Mouse (Mus musculus): ENCODE data around the gene Arhgap10.

Arhgap10 gene

GRCm38 (mm10) chr8:77408527-77409215 lies 109.1 kb downstream of the Arhgap10 start:
- in situ Hi-C loops (cut with MboI), result loop anchor here (25.0 kb wide), 1 partner anchor 604 kb away; no protein-coding TSS in a partner anchor

DNA sequence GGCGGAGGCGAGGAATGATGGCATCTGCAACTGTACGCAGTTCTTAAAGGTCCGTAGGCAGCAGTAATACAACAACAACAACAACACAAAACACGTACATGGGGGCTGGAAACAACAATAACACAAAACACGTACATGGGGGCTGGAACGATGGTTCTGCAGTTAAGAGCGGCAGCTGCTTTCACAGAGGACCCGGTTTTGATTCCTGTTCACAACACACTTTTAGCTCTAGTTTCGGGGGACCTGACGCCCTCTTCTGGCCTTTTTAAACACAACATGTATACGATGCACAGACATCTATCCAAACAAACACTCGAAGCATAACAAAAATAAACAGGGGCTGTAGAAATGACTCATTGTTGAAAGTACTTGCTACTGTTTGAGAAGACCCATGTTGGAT lies 110.9 kb downstream of the Arhgap10 start:
- in situ Hi-C loops (cut with MboI), result loop anchor here (25.0 kb wide), 1 partner anchor 605 kb away; no protein-coding TSS in a partner anchor

DNA sequence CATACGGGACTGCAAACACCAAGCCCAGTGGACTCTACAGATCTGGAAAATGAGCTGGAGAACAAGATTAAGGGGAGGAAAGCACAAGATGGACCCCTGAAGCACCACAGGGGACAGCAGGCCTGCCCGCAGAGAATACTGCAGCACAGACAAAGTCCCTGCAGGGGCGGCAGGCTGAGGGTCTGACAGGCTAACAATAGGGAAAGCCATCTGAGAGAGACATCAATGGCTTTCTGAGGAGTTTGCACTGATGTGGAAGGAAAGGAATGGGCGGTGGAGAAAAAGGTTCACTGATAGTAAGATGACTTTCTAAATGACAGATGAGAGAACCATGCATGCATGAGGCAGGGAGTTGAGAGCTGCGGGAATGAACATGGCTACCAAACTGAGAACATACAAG lies 111.3 kb downstream of the Arhgap10 start:
- in situ Hi-C loops (cut with MboI), result loop anchor here (25.0 kb wide), 1 partner anchor 606 kb away; no protein-coding TSS in a partner anchor

DNA sequence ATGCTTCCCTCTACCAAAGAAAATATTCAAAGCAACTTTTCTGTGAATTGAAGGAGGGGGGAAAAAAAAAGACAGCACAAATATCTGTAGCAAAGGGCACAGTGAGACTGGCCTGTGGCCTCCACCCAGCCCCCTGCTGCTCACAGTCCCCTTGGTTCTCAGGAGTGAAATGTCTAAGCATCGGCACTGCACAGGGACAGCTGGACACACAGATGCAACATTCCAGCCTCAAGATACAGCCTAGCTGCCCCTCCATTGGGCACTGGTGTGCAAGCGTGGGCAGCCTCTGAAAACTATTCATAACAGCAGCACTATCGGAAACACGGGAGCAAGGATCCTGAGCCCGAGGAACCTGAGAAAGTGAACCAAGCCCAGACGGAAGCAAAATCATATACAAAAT lies 113.7 kb downstream of the Arhgap10 start:
- in situ Hi-C loops (cut with MboI), result loop anchor here (25.0 kb wide), 1 partner anchor 608 kb away; no protein-coding TSS in a partner anchor

DNA sequence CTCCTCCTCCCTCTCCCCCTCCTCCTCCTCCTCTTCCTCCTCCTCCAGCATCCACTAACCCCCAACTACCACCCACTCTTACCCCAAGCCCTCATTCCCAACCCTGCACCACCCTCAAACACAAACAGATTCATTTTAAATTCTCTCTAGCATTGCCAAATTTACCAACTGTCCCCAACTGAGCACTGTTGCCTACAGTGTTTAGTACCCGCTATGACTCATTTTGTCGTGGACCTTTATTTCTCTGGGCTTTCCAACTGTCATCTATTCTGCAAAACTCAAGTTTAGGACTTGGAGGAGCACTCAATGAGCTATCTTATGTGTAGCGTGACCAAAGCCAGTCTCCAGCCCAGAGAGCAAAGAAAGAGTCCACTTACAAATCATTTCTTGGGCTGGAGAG lies 115.8 kb downstream of the Arhgap10 start:
- in situ Hi-C loops (cut with MboI), result loop anchor here (25.0 kb wide), 1 partner anchor 610 kb away; no protein-coding TSS in a partner anchor

DNA sequence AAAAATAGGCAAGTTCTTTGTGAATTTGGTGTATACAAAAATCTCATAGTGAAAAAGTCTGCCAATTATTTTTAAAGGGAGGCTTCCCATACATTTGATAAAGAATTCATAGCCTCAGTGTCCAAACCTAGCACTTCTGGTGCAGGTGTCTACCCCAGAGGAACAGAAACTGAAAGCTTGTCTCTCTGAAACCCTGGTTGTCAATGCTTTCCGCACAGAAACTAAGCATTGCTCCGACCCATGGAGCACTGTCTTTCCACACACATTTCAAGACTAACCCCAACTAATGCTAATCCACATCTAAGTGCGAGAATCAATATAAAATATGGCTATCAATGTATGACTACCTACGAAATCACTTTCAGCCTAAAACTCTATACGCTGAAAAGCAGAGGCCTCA lies 116.6 kb downstream of the Arhgap10 start:
- in situ Hi-C loops (cut with MboI), result loop anchor here (25.0 kb wide), 1 partner anchor 611 kb away; no protein-coding TSS in a partner anchor

GRCm38 (mm10) chr8:77384080-77384479 lies 133.7 kb downstream of the Arhgap10 start:
- in situ Hi-C loops (cut with MboI), result no loop called here

- in situ Hi-C loops (cut with MboI), result no loop called here
These were observed 134.1 kb downstream of the Arhgap10 start for GRCm38 (mm10) chr8:77383671-77384070.

DNA sequence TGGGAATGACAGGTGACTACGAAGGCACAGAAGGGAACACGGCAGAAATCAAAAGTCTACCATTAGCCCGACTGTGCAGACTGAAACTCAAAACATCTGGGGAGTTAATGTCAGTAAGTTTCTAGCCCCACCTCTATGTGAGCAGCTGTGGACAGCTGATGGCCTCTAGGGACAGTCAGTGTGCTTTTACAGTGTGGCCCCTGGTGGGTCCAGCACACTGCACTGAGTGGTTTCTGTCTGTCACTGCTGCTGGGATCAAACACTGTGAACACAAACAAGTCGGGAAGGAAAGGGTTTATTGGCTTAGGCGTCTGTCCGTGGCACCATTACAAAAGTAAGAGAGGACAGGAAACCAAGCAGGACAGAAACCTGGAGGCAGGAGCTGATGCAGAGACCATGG lies 136.9 kb downstream of the Arhgap10 start:
- in situ Hi-C loops (cut with MboI), result no loop called here

DNA sequence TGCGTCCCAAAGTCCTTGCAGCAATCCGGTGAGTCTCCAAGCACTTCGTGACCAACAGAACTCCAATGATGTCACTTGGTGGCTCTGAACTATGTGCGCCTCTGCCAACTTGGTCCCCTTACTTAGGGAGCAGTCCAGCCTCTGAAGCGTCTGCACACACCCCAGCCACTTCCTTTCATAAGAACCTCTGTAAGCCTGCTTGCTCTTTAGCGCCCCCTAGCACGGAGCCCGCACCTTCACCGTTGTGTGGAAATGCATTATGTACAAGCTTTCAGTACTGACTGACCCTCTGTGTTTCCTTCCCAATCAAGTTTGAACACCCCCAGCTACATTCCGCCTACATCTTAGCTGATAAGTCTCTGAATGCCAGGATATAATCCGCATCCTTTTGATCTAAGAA lies 138.5 kb downstream of the Arhgap10 start:
- in situ Hi-C loops (cut with MboI), result no loop called here

DNA sequence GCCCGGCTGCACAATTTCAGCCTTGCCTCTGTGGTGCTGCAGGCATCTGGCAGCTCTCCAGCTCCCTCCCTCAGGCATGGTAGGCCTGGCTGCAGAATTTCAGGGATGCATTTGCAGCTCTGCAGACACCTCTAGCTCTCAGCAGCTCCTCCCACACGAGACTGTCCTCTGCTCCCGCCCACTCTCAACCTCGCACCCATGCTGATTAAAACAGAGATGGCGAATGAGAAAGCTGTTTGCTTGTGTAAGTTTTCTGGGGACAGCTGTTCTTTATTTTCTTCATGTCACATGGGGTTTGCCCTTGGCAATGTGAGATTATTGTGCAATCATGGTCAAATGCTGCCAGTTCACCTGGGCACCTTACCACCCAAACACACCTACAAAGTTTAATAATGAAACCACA lies 141.3 kb downstream of the Arhgap10 start:
- in situ Hi-C loops (cut with MboI), result no loop called here

DNA sequence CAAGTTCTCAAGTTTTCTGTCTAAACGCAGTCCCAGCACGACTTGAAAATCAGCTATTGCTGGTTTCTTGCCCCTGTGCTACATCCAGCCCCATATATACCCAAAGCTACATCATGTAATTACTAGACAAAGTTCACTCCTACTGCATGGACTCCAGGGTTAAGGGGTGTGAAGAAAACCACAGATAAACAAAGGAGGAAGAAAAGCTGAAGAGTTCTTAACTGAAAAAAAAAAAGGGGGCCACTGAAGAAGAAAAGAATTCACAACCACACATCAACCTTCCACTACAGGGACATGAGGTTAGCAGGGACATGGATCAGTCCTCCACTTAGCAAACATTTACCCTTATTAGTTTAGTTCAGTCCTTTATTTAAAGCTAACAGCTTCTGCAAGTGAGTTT lies 141.8 kb downstream of the Arhgap10 start:
- in situ Hi-C loops (cut with MboI), result no loop called here

GRCm38 (mm10) chr8:77371006-77371405 lies 146.7 kb downstream of the Arhgap10 start:
- in situ Hi-C loops (cut with MboI), result no loop called here

- in situ Hi-C loops (cut with MboI), result no loop called here
These were observed 147.4 kb downstream of the Arhgap10 start for GRCm38 (mm10) chr8:77370308-77370707.

DNA sequence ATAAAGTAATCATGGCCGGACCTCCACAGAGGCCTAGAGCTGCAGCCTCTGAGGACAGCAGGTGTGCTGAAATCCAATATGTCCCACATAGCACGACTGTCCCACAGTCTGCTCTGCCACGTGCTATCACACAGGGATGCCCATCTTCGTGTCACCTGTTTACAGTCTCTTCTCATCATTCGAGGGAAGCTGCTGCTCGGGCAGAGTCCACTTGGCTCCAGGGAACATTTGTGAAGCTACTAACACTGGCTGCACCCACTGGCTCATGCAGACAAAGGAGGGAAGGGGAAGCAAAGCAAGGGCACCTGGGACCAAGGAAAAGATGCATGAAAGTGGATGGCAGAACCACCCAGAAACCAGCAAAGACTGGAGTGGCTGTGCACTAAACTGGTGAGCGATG lies 148.1 kb downstream of the Arhgap10 start:
- in situ Hi-C loops (cut with MboI), result no loop called here

DNA sequence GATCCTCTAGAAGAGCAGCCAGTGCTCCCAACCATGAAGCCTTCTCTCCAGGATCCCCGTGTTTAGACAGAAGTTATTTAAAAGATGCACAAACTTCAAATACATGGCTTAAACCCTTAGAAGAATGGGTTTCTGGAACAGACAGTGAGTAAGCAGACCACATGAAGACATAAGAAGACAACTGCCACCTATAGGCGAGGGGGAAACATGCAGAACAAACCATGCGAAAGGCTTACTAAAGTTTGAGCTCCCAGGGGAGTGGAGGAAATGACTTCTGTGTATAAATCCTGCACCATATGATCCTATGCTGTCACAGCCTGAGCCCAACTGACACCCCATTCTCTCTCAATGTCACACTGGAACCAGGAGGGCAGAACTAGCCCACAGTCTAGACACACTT lies 150.7 kb downstream of the Arhgap10 start:
- in situ Hi-C loops (cut with MboI), result no loop called here

DNA sequence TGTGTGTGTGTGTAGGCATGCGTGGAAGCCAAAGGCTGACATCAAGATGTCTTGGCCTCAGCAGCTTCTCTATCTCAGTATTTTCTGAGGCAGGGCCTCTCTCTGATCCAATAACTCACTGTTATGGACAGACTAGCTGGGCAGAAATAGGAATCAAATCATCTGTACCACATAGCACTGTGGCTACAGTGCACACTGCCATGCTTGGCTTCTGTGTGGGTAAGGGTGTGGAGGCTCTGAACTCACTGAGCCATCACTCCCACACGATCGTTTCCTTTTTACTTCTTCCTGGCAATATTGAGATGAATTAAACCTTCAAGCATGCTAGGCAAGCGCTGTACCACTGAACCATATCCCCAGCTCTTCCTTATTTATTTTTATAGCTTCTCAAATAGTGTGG lies 151.3 kb downstream of the Arhgap10 start:
- in situ Hi-C loops (cut with MboI), result no loop called here

DNA sequence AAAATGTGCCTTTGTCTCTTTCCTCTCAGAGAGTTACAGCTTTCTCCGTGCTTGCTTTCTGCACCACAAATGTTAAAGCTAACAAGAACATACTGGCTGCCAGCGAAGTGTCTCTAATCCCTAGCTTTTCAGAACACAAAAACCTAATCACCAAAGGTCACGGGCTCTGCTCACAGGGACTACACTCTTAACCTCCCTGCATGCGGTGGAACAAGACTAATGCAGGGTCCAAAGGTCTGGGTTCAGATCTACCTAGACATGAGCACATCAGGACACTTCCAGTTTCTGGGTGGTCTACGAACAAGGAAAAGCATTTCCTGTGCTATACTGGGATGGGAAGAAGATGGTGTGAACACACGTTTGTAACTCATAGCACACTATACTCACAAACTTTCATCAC lies 151.8 kb downstream of the Arhgap10 start:
- in situ Hi-C loops (cut with MboI), result no loop called here

GRCm38 (mm10) chr8:77364472-77364871 lies 153.3 kb downstream of the Arhgap10 start:
- in situ Hi-C loops (cut with MboI), result no loop called here

- in situ Hi-C loops (cut with MboI), result no loop called here
These were observed 156.9 kb downstream of the Arhgap10 start for GRCm38 (mm10) chr8:77360853-77361252.

- in situ Hi-C loops (cut with MboI), result no loop called here
These were observed 157.3 kb downstream of the Arhgap10 start for GRCm38 (mm10) chr8:77360423-77360822.

GRCm38 (mm10) chr8:77357126-77357525 lies 160.6 kb downstream of the Arhgap10 start:
- in situ Hi-C loops (cut with MboI), result no loop called here

GRCm38 (mm10) chr8:77355344-77355743 lies 162.4 kb downstream of the Arhgap10 start:
- in situ Hi-C loops (cut with MboI), result no loop called here

DNA sequence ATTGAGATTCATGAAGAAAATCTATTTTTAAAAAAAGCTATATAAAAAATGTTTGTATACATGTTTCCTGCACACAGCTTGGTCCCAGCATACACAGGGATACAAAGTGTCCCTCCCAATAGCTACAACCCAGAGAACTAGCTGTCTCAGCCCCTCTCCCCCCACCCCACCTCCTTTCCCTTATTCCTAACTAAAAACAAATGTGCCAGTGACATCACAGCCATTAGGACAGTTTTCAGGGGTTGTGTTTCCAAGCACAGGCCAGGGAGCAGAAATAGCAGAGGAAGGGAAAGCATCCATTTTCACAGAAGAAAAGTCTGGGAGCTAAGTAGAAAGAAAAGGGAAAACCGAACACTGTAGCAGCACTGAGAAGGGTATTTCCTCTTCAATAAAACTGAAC lies 163.6 kb downstream of the Arhgap10 start:
- in situ Hi-C loops (cut with MboI), result no loop called here

Measured in mature B cell (primary cell).